Mouse (Mus musculus): ENCODE data around the gene Srarp. TPM values are rescaled to one million over a fixed set of nuclear protein-coding genes. Genes with fewer than 3 reads are reported as not detected.
A peak's percentile ranks its signal among the peaks of the same experiment; 100 is the strongest.

The Srarp gene
- polyA plus RNA-seq, 1 experiment from 2014 or later, result not detected

DNA sequence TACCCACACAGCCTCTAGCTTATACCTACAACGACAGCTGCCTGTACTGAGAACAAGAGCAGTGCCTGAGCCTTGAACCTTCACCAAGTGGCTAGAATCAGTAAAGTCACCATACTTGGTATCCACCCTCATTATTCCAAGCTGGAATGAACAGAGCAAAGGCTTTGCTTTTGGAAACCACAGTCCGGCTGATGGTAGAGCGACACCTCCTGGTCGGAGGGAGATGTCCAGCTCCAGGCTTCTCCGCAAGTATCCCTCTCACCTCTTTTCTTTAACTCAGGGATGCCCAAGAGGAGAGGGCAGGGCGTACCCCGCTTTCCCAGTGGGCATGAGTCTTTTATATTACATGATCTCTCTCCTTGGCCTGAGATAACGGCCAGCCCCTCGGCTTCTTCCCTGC is 6.1 kb downstream of the Srarp start:
- Histone ChIP-seq H3K4me2 (ENCODE audit: low read length) (no peak overlapping the region), H3K9ac (replicated peaks; ENCODE audit: low read depth, low read length) (no peak overlapping the region), H3K36me3 (ENCODE audit: control insufficient read depth, insufficient read depth) (no peaks in the 10 kb centered on the region), H3K27me3 (replicated peaks; ENCODE audit: control insufficient read depth, insufficient read depth, low read length) (no peaks in the 10 kb centered on the region), H3K9me3 (ENCODE audit: control insufficient read depth, low read length) (no peaks in the 10 kb centered on the region), H3K4me3 (replicated peaks; ENCODE audit: low read length) (no peak overlapping the region), H3K27ac (ENCODE audit: low read length) (no peak overlapping the region), H3K4me1 (replicated peaks; ENCODE audit: control insufficient read depth, insufficient read depth, low read length) (peaks cover 12% of the 10 kb centered on the region)
- 51% methylated on average over 9 of the region's 9 CpGs for WGBS
- ATAC-seq, result no peak

DNA sequence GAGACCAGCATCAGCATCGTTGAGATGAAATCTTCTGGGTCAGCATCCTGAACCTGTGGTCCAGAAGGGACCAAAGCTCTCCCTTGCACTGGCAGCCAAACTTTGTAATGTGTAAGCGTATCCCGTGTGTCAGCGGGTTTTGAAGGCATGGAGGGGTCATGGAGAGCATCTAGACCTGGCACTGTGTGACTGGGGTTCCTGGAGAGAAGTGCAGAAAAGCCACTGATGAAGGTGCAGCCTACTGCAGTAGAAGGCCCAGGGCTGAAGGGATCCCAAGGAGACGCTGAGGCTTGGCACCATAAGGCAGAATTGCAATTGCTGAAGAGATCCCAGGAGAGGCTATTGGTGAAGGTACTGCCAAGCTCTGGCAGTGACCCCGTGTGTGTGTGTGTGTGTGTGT is 6.5 kb downstream of the Srarp start:
- 81% methylated on average over 6 of the region's 6 CpGs for WGBS
- H3K27ac ChIP-seq (ENCODE audit: low read length), result no peak overlapping the region
- H3K4me2 ChIP-seq (ENCODE audit: low read length), result no peak overlapping the region
- H3K9ac ChIP-seq (replicated peaks; ENCODE audit: low read depth, low read length), result no peak overlapping the region
- no peaks in the 10 kb centered on the region for H3K36me3 ChIP-seq (ENCODE audit: control insufficient read depth, insufficient read depth)
- peaks cover 12% of the 10 kb centered on the region for H3K4me1 ChIP-seq (replicated peaks; ENCODE audit: control insufficient read depth, insufficient read depth, low read length)
- H3K9me3 ChIP-seq (ENCODE audit: control insufficient read depth, low read length), result no peaks in the 10 kb centered on the region
- no peak overlapping the region for H3K4me3 ChIP-seq (replicated peaks; ENCODE audit: low read length)
- H3K27me3 ChIP-seq (replicated peaks; ENCODE audit: control insufficient read depth, insufficient read depth, low read length), result no peaks in the 10 kb centered on the region
- ATAC-seq, result no peak

DNA sequence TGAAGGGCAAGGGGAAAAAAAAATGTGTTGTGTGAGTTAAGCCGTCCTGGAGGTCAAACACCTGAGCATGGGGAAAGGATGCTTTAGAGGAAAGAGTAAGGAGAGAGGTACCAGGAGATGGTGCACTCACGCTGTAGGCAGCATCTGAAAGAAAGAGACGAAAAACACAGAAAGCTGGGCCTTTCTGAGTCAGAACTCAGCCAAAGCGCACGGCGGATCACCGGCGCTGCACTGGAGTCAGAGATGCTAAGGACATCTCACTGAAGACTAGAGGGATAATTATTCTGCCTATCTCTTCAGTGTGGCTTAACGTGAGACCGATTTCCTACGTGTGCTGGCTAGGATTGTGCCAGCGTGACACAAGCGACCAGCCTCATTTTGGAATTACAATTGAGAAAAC is 8.0 kb downstream of the Srarp start:
- Histone ChIP-seq H3K4me3 (replicated peaks; ENCODE audit: low read length) (no peak overlapping the region), H3K9me3 (ENCODE audit: control insufficient read depth, low read length) (no peaks in the 10 kb centered on the region), H3K27ac (ENCODE audit: low read length) (no peak overlapping the region), H3K4me2 (ENCODE audit: low read length) (no peak overlapping the region), H3K36me3 (ENCODE audit: control insufficient read depth, insufficient read depth) (no peaks in the 10 kb centered on the region), H3K4me1 (replicated peaks; ENCODE audit: control insufficient read depth, insufficient read depth, low read length) (peaks cover 12% of the 10 kb centered on the region), H3K9ac (replicated peaks; ENCODE audit: low read depth, low read length) (no peak overlapping the region), H3K27me3 (replicated peaks; ENCODE audit: control insufficient read depth, insufficient read depth, low read length) (no peaks in the 10 kb centered on the region)
- no peak for ATAC-seq
- 88% methylated on average over 13 of the region's 13 CpGs for WGBS

DNA sequence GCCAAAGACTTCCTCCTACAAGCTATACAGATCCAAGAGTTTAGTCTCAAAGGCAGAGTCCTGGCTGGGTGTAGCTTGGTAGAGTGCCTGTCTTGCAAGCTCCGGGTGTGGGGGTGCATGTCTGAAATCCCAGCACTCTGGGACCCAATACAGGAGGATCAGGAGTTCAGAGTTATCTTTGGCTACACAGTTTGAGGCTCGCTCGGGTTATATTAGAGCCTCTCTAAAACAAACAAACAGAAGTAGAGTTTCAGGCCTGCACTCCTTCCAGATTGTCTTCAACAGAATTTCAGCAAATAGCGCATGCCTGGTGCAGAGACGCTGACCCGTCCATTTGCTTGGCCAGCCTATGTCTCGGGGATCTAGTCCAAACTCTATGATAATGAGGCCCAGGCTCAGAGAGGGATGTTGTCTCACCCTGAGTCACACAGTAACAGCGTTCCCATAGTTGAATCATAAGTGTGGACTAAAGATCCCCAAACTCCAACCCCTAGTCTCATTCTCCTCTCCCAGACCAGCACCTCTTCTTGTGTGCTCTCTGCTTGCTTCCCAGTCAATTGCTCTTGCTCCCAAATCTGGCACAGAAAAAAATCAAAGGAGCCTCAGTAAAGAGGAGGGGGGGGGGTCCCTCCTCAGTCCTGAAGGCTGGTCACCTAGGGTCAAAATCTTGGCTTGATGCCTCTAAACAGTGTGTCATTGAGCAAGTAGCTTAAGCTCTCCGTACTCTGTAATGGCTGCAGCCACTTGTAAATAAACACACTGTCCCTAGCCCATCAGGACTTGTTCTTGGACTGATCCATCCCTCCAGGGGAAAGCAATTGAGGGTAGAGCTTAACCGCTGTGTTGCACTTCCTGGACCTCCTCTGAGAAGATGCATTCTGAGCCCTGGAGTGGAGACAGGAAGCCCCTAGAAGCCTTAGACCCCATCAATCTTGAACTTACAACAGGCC is 8.8 kb downstream of the Srarp start:
- no peak overlapping the region for H3K27ac ChIP-seq (ENCODE audit: low read length)
- no peak overlapping the region for H3K9ac ChIP-seq (replicated peaks; ENCODE audit: low read depth, low read length)
- no peaks in the 10 kb centered on the region for H3K27me3 ChIP-seq (replicated peaks; ENCODE audit: control insufficient read depth, insufficient read depth, low read length)
- WGBS, result 85% methylated on average over 10 of the region's 10 CpGs
- peaks cover 12% of the 10 kb centered on the region for H3K4me1 ChIP-seq (replicated peaks; ENCODE audit: control insufficient read depth, insufficient read depth, low read length)
- no peak overlapping the region for H3K4me3 ChIP-seq (replicated peaks; ENCODE audit: low read length)
- H3K9me3 ChIP-seq (ENCODE audit: control insufficient read depth, low read length), result no peaks in the 10 kb centered on the region
- H3K36me3 ChIP-seq (ENCODE audit: control insufficient read depth, insufficient read depth), result no peaks in the 10 kb centered on the region
- H3K4me2 ChIP-seq (ENCODE audit: low read length), result no peak overlapping the region
- ATAC-seq, result no peak

DNA sequence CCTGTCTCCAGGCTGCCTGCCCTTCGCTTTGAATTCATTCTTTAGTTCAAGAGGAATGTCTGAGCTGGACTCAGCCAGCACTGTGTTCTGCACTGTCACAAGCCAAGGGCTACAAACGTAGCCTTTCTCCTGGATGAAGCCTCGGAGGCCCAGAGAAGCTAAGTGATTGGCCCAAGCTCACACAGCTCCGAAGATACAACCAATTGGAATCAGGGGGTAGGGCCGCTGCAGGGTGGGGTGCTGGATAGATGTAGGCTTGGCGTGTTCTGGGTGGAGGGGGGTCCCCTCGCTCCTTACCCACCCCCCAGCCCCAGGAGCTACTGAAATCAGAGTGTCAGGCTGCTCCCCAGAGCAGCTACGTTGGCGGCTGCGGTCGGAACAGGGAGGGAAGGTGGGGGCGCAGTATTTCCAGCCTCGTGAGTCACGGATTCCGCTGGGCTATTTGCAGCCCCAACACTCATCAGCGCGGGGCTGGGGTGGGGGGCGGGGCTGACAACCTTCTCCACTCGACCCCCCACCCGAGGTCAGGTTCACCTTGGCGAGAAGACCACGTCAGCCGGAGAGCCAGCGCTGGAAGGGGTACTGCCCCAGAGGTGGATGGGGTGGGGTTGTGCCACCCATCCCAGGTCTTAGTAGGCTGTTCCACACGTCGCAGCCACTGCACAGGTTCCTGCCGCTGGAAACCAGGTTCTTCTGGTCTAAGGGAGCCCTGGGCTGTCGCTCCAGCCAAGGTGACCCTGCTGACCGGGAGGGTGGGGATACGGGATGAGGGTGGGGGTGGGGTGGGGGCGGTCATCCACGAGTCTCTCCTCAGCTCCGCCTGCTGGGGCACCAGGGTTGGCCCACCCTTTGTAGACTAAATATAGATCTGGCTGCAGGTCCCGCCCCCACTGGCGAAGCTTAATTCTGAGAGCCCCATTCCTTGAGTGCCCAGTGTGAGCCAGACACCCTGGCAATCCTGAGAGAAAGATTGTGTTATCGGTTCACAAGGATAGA is 10.1 kb downstream of the Srarp start:
- H3K4me2 ChIP-seq (ENCODE audit: low read length), result peak overlapping the region; percentile 83
- H3K4me3 ChIP-seq (replicated peaks; ENCODE audit: low read length), result peak overlapping the region; percentile 52
- H3K27me3 ChIP-seq (replicated peaks; ENCODE audit: control insufficient read depth, insufficient read depth, low read length), result no peaks in the 10 kb centered on the region
- peak; percentile 98 for ATAC-seq
- peak overlapping the region; percentile 63 for H3K9ac ChIP-seq (replicated peaks; ENCODE audit: low read depth, low read length)
- WGBS, result 5% methylated on average over 32 of the region's 36 CpGs
- peaks cover 12% of the 10 kb centered on the region for H3K4me1 ChIP-seq (replicated peaks; ENCODE audit: control insufficient read depth, insufficient read depth, low read length)
- no peaks in the 10 kb centered on the region for H3K36me3 ChIP-seq (ENCODE audit: control insufficient read depth, insufficient read depth)
- H3K27ac ChIP-seq (ENCODE audit: low read length), result no peak overlapping the region
- H3K9me3 ChIP-seq (ENCODE audit: control insufficient read depth, low read length), result no peaks in the 10 kb centered on the region

GRCm38 (mm10) chr4:141423691-141424431 is 12.0 kb downstream of the Srarp start:
- Histone ChIP-seq H3K4me2 (ENCODE audit: low read length) (no peak overlapping the region), H3K4me3 (replicated peaks; ENCODE audit: low read length) (no peak overlapping the region), H3K9me3 (ENCODE audit: control insufficient read depth, low read length) (no peaks in the 10 kb centered on the region), H3K27ac (ENCODE audit: low read length) (no peak overlapping the region), H3K9ac (replicated peaks; ENCODE audit: low read depth, low read length) (no peak overlapping the region), H3K4me1 (replicated peaks; ENCODE audit: control insufficient read depth, insufficient read depth, low read length) (peaks cover 12% of the 10 kb centered on the region), H3K27me3 (replicated peaks; ENCODE audit: control insufficient read depth, insufficient read depth, low read length) (no peaks in the 10 kb centered on the region), H3K36me3 (ENCODE audit: control insufficient read depth, insufficient read depth) (no peaks in the 10 kb centered on the region)
- no peak for ATAC-seq
- WGBS, result 87% methylated on average over 13 of the region's 13 CpGs

DNA sequence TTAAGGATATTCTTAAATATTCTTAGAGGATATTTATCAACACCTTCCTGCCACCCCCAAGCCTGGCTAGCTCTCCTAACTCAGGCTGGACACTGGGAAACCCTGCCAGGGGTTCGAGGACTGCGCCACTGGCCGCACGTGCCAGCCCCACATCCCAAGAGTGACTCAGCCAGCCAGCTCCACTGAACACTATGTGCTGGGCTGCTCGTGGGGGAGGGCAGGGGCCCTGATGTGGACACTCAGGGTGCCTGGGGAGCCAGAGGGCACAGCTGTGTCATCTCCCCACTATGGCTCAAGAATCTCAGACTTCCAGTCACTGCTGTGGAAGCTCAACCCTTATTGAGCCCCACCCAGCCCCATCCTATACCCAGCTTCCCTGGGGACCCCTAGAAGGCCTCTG is 12.6 kb downstream of the Srarp start:
- Histone ChIP-seq H3K27ac (ENCODE audit: low read length) (no peak overlapping the region), H3K27me3 (replicated peaks; ENCODE audit: control insufficient read depth, insufficient read depth, low read length) (no peaks in the 10 kb centered on the region), H3K9ac (replicated peaks; ENCODE audit: low read depth, low read length) (no peak overlapping the region), H3K4me2 (ENCODE audit: low read length) (no peak overlapping the region), H3K36me3 (ENCODE audit: control insufficient read depth, insufficient read depth) (no peaks in the 10 kb centered on the region), H3K4me3 (replicated peaks; ENCODE audit: low read length) (no peak overlapping the region), H3K4me1 (replicated peaks; ENCODE audit: control insufficient read depth, insufficient read depth, low read length) (peaks cover 12% of the 10 kb centered on the region), H3K9me3 (ENCODE audit: control insufficient read depth, low read length) (no peaks in the 10 kb centered on the region)
- no peak for ATAC-seq
- WGBS, result 82% methylated on average over 5 of the region's 5 CpGs

DNA sequence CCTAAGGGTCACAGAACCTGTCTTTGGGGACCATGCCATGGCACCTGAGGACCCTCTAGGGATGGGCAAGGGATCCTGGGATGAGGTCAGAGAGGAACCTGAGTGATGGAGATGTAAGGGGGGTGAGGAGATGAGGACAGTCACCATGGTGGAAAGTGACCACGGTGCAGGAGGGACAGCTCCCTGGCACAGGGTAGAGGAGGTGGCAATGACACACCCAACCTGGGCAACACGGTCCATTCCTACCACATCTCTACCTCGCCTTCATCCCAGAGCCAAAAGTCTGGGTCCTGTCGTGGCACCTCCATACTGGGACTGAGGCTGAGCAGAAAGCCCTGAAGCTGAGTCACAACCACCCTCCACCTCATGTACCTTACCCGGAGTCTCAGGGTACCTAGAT is 13.1 kb downstream of the Srarp start:
- peaks cover 12% of the 10 kb centered on the region for H3K4me1 ChIP-seq (replicated peaks; ENCODE audit: control insufficient read depth, insufficient read depth, low read length)
- no peak overlapping the region for H3K27ac ChIP-seq (ENCODE audit: low read length)
- no peak overlapping the region for H3K9ac ChIP-seq (replicated peaks; ENCODE audit: low read depth, low read length)
- H3K27me3 ChIP-seq (replicated peaks; ENCODE audit: control insufficient read depth, insufficient read depth, low read length), result no peaks in the 10 kb centered on the region
- H3K9me3 ChIP-seq (ENCODE audit: control insufficient read depth, low read length), result no peaks in the 10 kb centered on the region
- 81% methylated on average over 5 of the region's 5 CpGs for WGBS
- H3K36me3 ChIP-seq (ENCODE audit: control insufficient read depth, insufficient read depth), result no peaks in the 10 kb centered on the region
- no peak overlapping the region for H3K4me3 ChIP-seq (replicated peaks; ENCODE audit: low read length)
- no peak overlapping the region for H3K4me2 ChIP-seq (ENCODE audit: low read length)
- no peak for ATAC-seq

Data from forebrain, embryonic 16.5 days (tissue).